Mouse (Mus musculus) limb, embryonic 10.5 days (tissue): ENCODE data around the gene Pdcd11. TPM values are rescaled to one million over a fixed set of nuclear protein-coding genes. Genes with fewer than 3 reads are reported as not detected.
A peak's percentile ranks its signal among the peaks of the same experiment; 100 is the strongest.

Source experiments
- DNase-seq: peaks from one replicate; pipeline ENCODE4 v3.0.0-alpha.2; 2017; ENCODE audit warnings: low spot score
- H3K27ac ChIP-seq: fragments of 300-500 bp; sonication (generic); 2 replicates; pipeline ENCODE4 v1.5.1; 2016; ENCODE audit warnings: mild to moderate bottlenecking
- H3K27me3 ChIP-seq: fragments of 300-500 bp; sonication (generic); 2 replicates; pipeline ENCODE4 v1.6.1; 2016; ENCODE audit warnings: low read depth, mild to moderate bottlenecking; ENCODE audit not compliant: poor library complexity, severe bottlenecking
- H3K36me3 ChIP-seq: fragments of 300-500 bp; sonication (generic); 2 replicates; pipeline ENCODE4 v1.6.1; 2016; ENCODE audit warnings: mild to moderate bottlenecking, moderate library complexity
- H3K4me1 ChIP-seq: fragments of 300-500 bp; sonication (generic); 2 replicates; pipeline ENCODE4 v1.6.1; 2016
- H3K4me3 ChIP-seq: fragments of 300-500 bp; sonication (generic); 2 replicates; pipeline ENCODE4 v1.5.1; 2016; ENCODE audit warnings: mild to moderate bottlenecking, moderate library complexity
- H3K9me3 ChIP-seq: fragments of 300-500 bp; sonication (generic); replicated peaks from 2 replicates; pipeline ENCODE4 v1.6.1; 2016; ENCODE audit warnings: mild to moderate bottlenecking
- WGBS: fragments of 180-500 bp; shearing (Covaris S2); methylation state at CpG from one replicate; pipeline ENCODE4 v1.1.7; 2016; 5-methylcytosine and 5-hydroxymethylcytosine counted together
- polyA plus RNA-seq: library from polyadenylated mRNA; unstranded; fragments of >200 nt; fragmentation: Nextera tagmentation; extraction: Ambion mirVana; gene quantifications from 2 replicates; pipeline ENCODE4 v1.2.1, GENCODE M21; 2016

Gene Pdcd11
- polyA plus RNA-seq, 1 experiment from 2014 or later, result 13.8 TPM

- Histone ChIP-seq H3K9me3 (no peaks in the 10 kb centered on the region), H3K36me3 (no peaks in the 10 kb centered on the region), H3K27me3 (0 out of 2 replicates have a peak, but pooled peaks cover 5% of the 10 kb centered on the region), H3K27ac (no peak overlapping the region), H3K4me1 (no peaks in the 10 kb centered on the region), H3K4me3 (no peak overlapping the region)
- DNase-seq, result no peak
- 89% methylated on average over 6 of the region's 6 CpGs for WGBS
Observed at GRCm38 (mm10) chr19:47163176-47163744, 72.7 kb downstream of the Pdcd11 start.

- Histone ChIP-seq H3K27me3 (0 out of 2 replicates have a peak, but pooled peaks cover 8% of the 10 kb centered on the region), H3K36me3 (no peaks in the 10 kb centered on the region), H3K4me1 (peaks cover 6% of the 10 kb centered on the region), H3K27ac (no peak overlapping the region), H3K4me3 (no peak overlapping the region), H3K9me3 (no peaks in the 10 kb centered on the region)
- WGBS, result 33% methylated on average over 3 of the region's 3 CpGs
- no peak for DNase-seq
Observed at GRCm38 (mm10) chr19:47166758-47167157, 76.2 kb downstream of the Pdcd11 start.

- H3K4me3 ChIP-seq, result no peak overlapping the region
- H3K27me3 ChIP-seq, result 0 out of 2 replicates have a peak, but pooled peaks cover 8% of the 10 kb centered on the region
- no peak for DNase-seq
- H3K27ac ChIP-seq, result no peak overlapping the region
- peaks cover 6% of the 10 kb centered on the region for H3K4me1 ChIP-seq
- H3K9me3 ChIP-seq, result no peaks in the 10 kb centered on the region
- WGBS, result 67% methylated on average over 7 of the region's 7 CpGs
- H3K36me3 ChIP-seq, result no peaks in the 10 kb centered on the region
Observed at GRCm38 (mm10) chr19:47167617-47168214, 77.1 kb downstream of the Pdcd11 start.

- H3K27me3 ChIP-seq, result 0 out of 2 replicates have a peak, but pooled peaks cover 8% of the 10 kb centered on the region
- H3K27ac ChIP-seq, result no peak overlapping the region
- peak; percentile 51 for DNase-seq
- H3K4me3 ChIP-seq, result peak overlapping the region; percentile 25; the same call in 1 of the 2 replicates
- peaks cover 6% of the 10 kb centered on the region for H3K4me1 ChIP-seq
- H3K36me3 ChIP-seq, result no peaks in the 10 kb centered on the region
- no peaks in the 10 kb centered on the region for H3K9me3 ChIP-seq
- WGBS, result 7% methylated on average over 13 of the region's 13 CpGs
Observed at GRCm38 (mm10) chr19:47168223-47168622, 77.7 kb downstream of the Pdcd11 start.

GRCm38 (mm10) chr19:47168793-47169412, 78.3 kb downstream of the Pdcd11 start:
- peak overlapping the region; percentile 25; the same call in 1 of the 2 replicates for H3K4me3 ChIP-seq
- no peaks in the 10 kb centered on the region for H3K9me3 ChIP-seq
- H3K4me1 ChIP-seq, result peaks cover 6% of the 10 kb centered on the region
- 0 out of 2 replicates have a peak, but pooled peaks cover 8% of the 10 kb centered on the region for H3K27me3 ChIP-seq
- peak; percentile 89 for DNase-seq
- 29% methylated on average over 11 of the region's 11 CpGs for WGBS
- no peaks in the 10 kb centered on the region for H3K36me3 ChIP-seq
- no peak overlapping the region for H3K27ac ChIP-seq

GRCm38 (mm10) chr19:47174515-47174914, 83.9 kb downstream of the Pdcd11 start:
- Histone ChIP-seq H3K4me3 (no peak overlapping the region), H3K9me3 (no peaks in the 10 kb centered on the region), H3K27me3 (peaks cover 40% of the 10 kb centered on the region), H3K4me1 (peaks cover 16% of the 10 kb centered on the region), H3K27ac (no peak overlapping the region), H3K36me3 (no peaks in the 10 kb centered on the region)
- DNase-seq, result no peak
- 52% methylated on average over 3 of the region's 3 CpGs for WGBS

- Histone ChIP-seq H3K4me3 (no peak overlapping the region), H3K27ac (no peak overlapping the region), H3K36me3 (no peaks in the 10 kb centered on the region), H3K4me1 (peaks cover 21% of the 10 kb centered on the region), H3K27me3 (peaks cover 50% of the 10 kb centered on the region), H3K9me3 (no peaks in the 10 kb centered on the region)
- 80% methylated on average over 2 of the region's 2 CpGs for WGBS
- no peak for DNase-seq
Observed at GRCm38 (mm10) chr19:47175472-47175871, 84.9 kb downstream of the Pdcd11 start.

GRCm38 (mm10) chr19:47176916-47177505, 86.4 kb downstream of the Pdcd11 start:
- Histone ChIP-seq H3K36me3 (no peaks in the 10 kb centered on the region), H3K27me3 (peaks cover 65% of the 10 kb centered on the region), H3K4me1 (peaks cover 21% of the 10 kb centered on the region), H3K27ac (no peak overlapping the region), H3K4me3 (no peak overlapping the region), H3K9me3 (no peaks in the 10 kb centered on the region)
- no peak for DNase-seq
- WGBS, result 91% methylated on average over 2 of the region's 2 CpGs

- H3K4me3 ChIP-seq, result peak overlapping the region; percentile 80
- H3K27me3 ChIP-seq, result peaks cover 68% of the 10 kb centered on the region
- no peaks in the 10 kb centered on the region for H3K9me3 ChIP-seq
- H3K4me1 ChIP-seq, result peaks cover 21% of the 10 kb centered on the region
- peak; percentile 48 for DNase-seq
- H3K27ac ChIP-seq, result 0 out of 2 replicates have a peak overlapping the region, but pooled peaks have one; percentile 80
- whole genome bisulfite sequencing, result 22% methylated on average over 10 of the region's 10 CpGs
- H3K36me3 ChIP-seq, result no peaks in the 10 kb centered on the region
Observed at GRCm38 (mm10) chr19:47178001-47178400, 87.4 kb downstream of the Pdcd11 start.

GRCm38 (mm10) chr19:47178431-47179271, 88.1 kb downstream of the Pdcd11 start, which contains the start of gene Neurl1a:
Gene Neurl1a, plus strand, starts transcription at chr19:47178820.
- WGBS, result under 1% methylated on average over 98 of the region's 98 CpGs
- peak; percentile 84 for DNase-seq
- Histone ChIP-seq H3K4me1 (peaks cover 22% of the 10 kb centered on the region), H3K9me3 (no peaks in the 10 kb centered on the region), H3K27me3 (peaks cover 68% of the 10 kb centered on the region), H3K27ac (peak within 1 kb of the TSS; percentile 80), H3K36me3 (no peaks in the 10 kb centered on the region), H3K4me3 (peak within 1 kb of the TSS; percentile 80)

- Histone ChIP-seq H3K9me3 (no peaks in the 10 kb centered on the region), H3K27ac (peak overlapping the region; percentile 80), H3K27me3 (peaks cover 68% of the 10 kb centered on the region), H3K4me1 (peaks cover 28% of the 10 kb centered on the region), H3K36me3 (no peaks in the 10 kb centered on the region), H3K4me3 (peak overlapping the region; percentile 80)
- WGBS, result under 1% methylated on average over 42 of the region's 42 CpGs
- peak; percentile 52 for DNase-seq
Observed at GRCm38 (mm10) chr19:47179272-47179809, 88.8 kb downstream of the Pdcd11 start.

GRCm38 (mm10) chr19:47180011-47180410, 89.4 kb downstream of the Pdcd11 start:
- Histone ChIP-seq H3K4me3 (peak overlapping the region; percentile 80), H3K36me3 (no peaks in the 10 kb centered on the region), H3K4me1 (peaks cover 32% of the 10 kb centered on the region), H3K27me3 (peaks cover 68% of the 10 kb centered on the region), H3K9me3 (no peaks in the 10 kb centered on the region), H3K27ac (no peak overlapping the region)
- no peak for DNase-seq
- 15% methylated on average over 8 of the region's 8 CpGs for WGBS
